In genomic region chr8:69938245-69938982, GRCm38 (mm10) we compare ENCODE assay signal across 11 mouse cellular contexts. TPM values are rescaled to one million over a fixed set of nuclear protein-coding genes. Genes with fewer than 3 reads are reported as not detected.
DNase-seq lines count a peak whose midpoint lies in the region; ATAC-seq and TF ChIP-seq lines count a peak whose summit lies in the region.
"Had no signal": no experiment of that assay in that cellular context is flagged by ENCODE, and none has a peak within 500 bp of the region (broad histone marks: within the 10 kb centered on the region; RNA-seq: fewer than 3 reads in every experiment).

No protein-coding gene starts in this region.

- TF ChIP-seq POLR2A in cerebellum, adult 2 months (IDR thresholded peaks at IDR 0.05; ENCODE audit: borderline replicate concordance, insufficient read depth, low read length), result no peak

- TF ChIP-seq EP300 in heart, postnatal 0 days (IDR thresholded peaks at IDR 0.05; ENCODE audit: low read depth), result no peak

- WGBS in heart, postnatal 0 days, result 61% methylated on average over 6 of the region's 6 CpGs
- WGBS in macrophage (ENCODE audit: missing documents), result 52% methylated on average over 6 of the region's 6 CpGs
- WGBS in cerebellum, adult 2 months, result 90% methylated on average over 6 of the region's 6 CpGs

- no peak for ATAC-seq in heart, postnatal 0 days (ENCODE audit: insufficient read depth, low read depth)
- ATAC-seq in cerebellum, adult (ENCODE audit: insufficient number of reproducible peaks, low FRiP score, low TSS enrichment), result no peak
- ATAC-seq: midbrain, embryonic 13.5 days had no signal

- no peak overlapping the region for H3K9ac ChIP-seq in heart, postnatal 0 days (replicated peaks; ENCODE audit: low read depth, low read length)
- H3K9ac ChIP-seq: hindbrain, embryonic 14.5 days; limb, embryonic 13.5 days; midbrain, embryonic 13.5 days had no signal

- no peak overlapping the region for H3K4me3 ChIP-seq in heart, postnatal 0 days (ENCODE audit: low read depth, low read length)
- no peak overlapping the region for H3K4me3 ChIP-seq in macrophage (ENCODE audit: inconsistent target)
- H3K4me3 ChIP-seq in cerebellum, adult 2 months (replicated peaks; ENCODE audit: insufficient read depth, low read depth, low read length), result no peak overlapping the region
- H3K4me3 ChIP-seq: limb, embryonic 13.5 days; midbrain, embryonic 13.5 days had no signal

- peak overlapping the region; percentile 80; the same call in 1 of the 2 replicates for H3K27ac ChIP-seq in heart, postnatal 0 days (ENCODE audit: low read depth)
- peak overlapping the region; percentile 81 for H3K27ac ChIP-seq in macrophage
- H3K27ac ChIP-seq in cerebellum, adult 2 months (ENCODE audit: insufficient read depth, low read length), result no peak overlapping the region
- H3K27ac ChIP-seq: hindbrain, embryonic 14.5 days; limb, embryonic 13.5 days; midbrain, embryonic 13.5 days had no signal

- H3K79me2 ChIP-seq in macrophage (ENCODE audit: inconsistent target), result peaks cover 98% of the 10 kb centered on the region

- peaks cover 63% of the 10 kb centered on the region for H3K4me1 ChIP-seq in heart, postnatal 0 days (ENCODE audit: control insufficient read depth, insufficient read depth)
- H3K4me1 ChIP-seq in cerebellum, adult 2 months (ENCODE audit: control insufficient read depth, insufficient read depth, low read length), result peaks cover 7% of the 10 kb centered on the region

- TF ChIP-seq CTCF in heart, postnatal 0 days (IDR thresholded peaks at IDR 0.05; ENCODE audit: low read depth), result no peak
- TF ChIP-seq CTCF in cerebellum, adult 2 months (IDR thresholded peaks at IDR 0.05; ENCODE audit: borderline replicate concordance, insufficient read depth, low read depth, low read length), result no peak

- DNase-seq in heart, postnatal 0 days (ENCODE audit: low spot score), result no peak
- DNase-seq in heart, adult 11 months, result no peak
- peak; percentile 48 for DNase-seq in CD4-positive helper T cell, adult 2 months (ENCODE audit: low read depth, low spot score)
- DNase-seq in R1 (ENCODE audit: low read depth, low spot score), result peak; percentile 66
- DNase-seq in cerebellum, adult 2 months, result no peak
- no peak for DNase-seq in layer of hippocampus, adult 11-12 months (ENCODE audit: low spot score)

- no peaks in the 10 kb centered on the region for H3K9me3 ChIP-seq in heart, postnatal 0 days (replicated peaks; ENCODE audit: control insufficient read depth, low read length)
- H3K9me3 ChIP-seq: limb, embryonic 13.5 days; midbrain, embryonic 13.5 days had no signal

- H3K4me2 ChIP-seq in heart, postnatal 0 days (ENCODE audit: low read depth, low read length), result no peak overlapping the region
- H3K4me2 ChIP-seq: hindbrain, embryonic 14.5 days; limb, embryonic 13.5 days; midbrain, embryonic 13.5 days had no signal

- H3K27me3 ChIP-seq in heart, postnatal 0 days (ENCODE audit: control insufficient read depth, insufficient read depth, low read length), result no peaks in the 10 kb centered on the region
- no peaks in the 10 kb centered on the region for H3K27me3 ChIP-seq in cerebellum, adult 2 months (ENCODE audit: control insufficient read depth, insufficient read depth, low read length)
- H3K27me3 ChIP-seq: limb, embryonic 13.5 days; midbrain, embryonic 13.5 days had no signal

- H3K36me3 ChIP-seq in heart, postnatal 0 days (replicated peaks; ENCODE audit: control insufficient read depth, insufficient read depth, low read length), result peaks cover 7% of the 10 kb centered on the region
- H3K36me3 ChIP-seq in macrophage (ENCODE audit: inconsistent target), result peaks cover 10% of the 10 kb centered on the region; the same call in 1 of the 2 replicates

RNA-seq across cellular contexts. Expression of gene Yjefn3, which starts 35.9 kb away (rescaled TPM):
- total RNA-seq in heart, postnatal 0 days (2014; rRNA removed; ENCODE audit: low replicate concordance), result 1.2 and 22.3 TPM in 2 replicates
- polyA plus RNA-seq in heart, postnatal 0 days (2015; fragmentation: Nextera tagmentation; extraction: Ambion mirVana), result 12.9 and 13.9 TPM in 2 replicates
- not detected for total RNA-seq in macrophage (2018; cell fraction: chromatin; rRNA removed)
- total RNA-seq in macrophage (2018; cell fraction: cytosol; rRNA removed), result 1 to 10 TPM in 3 of 26 experiments, under 1 TPM in 13, not detected in 10; 0.14 to 1.8 (median 0.49) TPM
- total RNA-seq in macrophage (2018; cell fraction: nucleus; rRNA removed), result 1 to 10 TPM in 2 of 26 experiments, under 1 TPM in 1, not detected in 23; 0.72 to 3.0 (median 1.6) TPM
- 0.68 TPM in 1 of 3 replicates, not detected in the others for polyA plus RNA-seq in macrophage (2018)
- polyA plus RNA-seq in cerebellum, adult 2 months (2012; rRNA removed), result 15.4 and 16.8 TPM in 2 replicates

RNA-seq across cellular contexts. Expression of gene Ndufa13, which starts 36.1 kb away (rescaled TPM):
- 223 and 232 TPM in 2 replicates for total RNA-seq in heart, postnatal 0 days (2014; rRNA removed; ENCODE audit: low replicate concordance)
- 666 and 702 TPM in 2 replicates for polyA plus RNA-seq in heart, postnatal 0 days (2015; fragmentation: Nextera tagmentation; extraction: Ambion mirVana)
- total RNA-seq in macrophage (2018; cell fraction: chromatin; rRNA removed), result 10 to 100 TPM in 6 of 26 experiments, 1 to 10 TPM in 19, under 1 TPM in 1; 0.81 to 18.8 (median 6.0) TPM
- 100 to 1,000 TPM in 3 of 26 experiments, 10 to 100 TPM in 23; 70.4 to 103 (median 93.4) TPM for total RNA-seq in macrophage (2018; cell fraction: cytosol; rRNA removed)
- 10 to 100 TPM; 10.9 to 49.2 (median 25.6) TPM for total RNA-seq in macrophage (2018; cell fraction: nucleus; rRNA removed)
- 46.3 to 85.8 TPM (median 78.8 TPM) in 3 replicates for polyA plus RNA-seq in macrophage (2018)
- 221 and 239 TPM in 2 replicates for polyA plus RNA-seq in cerebellum, adult 2 months (2012; rRNA removed)

RNA-seq across cellular contexts. Expression of gene Tssk6, which starts 36.4 kb away (rescaled TPM):
- total RNA-seq in heart, postnatal 0 days (2014; rRNA removed; ENCODE audit: low replicate concordance), result 0.11 TPM in 1 of 2 replicates, not detected in the other
- 1.1 and 1.2 TPM in 2 replicates for polyA plus RNA-seq in heart, postnatal 0 days (2015; fragmentation: Nextera tagmentation; extraction: Ambion mirVana)
- under 1 TPM in 5 of 26 experiments, not detected in 21; 0.55 to 0.86 (median 0.70) TPM for total RNA-seq in macrophage (2018; cell fraction: chromatin; rRNA removed)
- under 1 TPM in 24 of 26 experiments, not detected in 2; 0.09 to 0.80 (median 0.35) TPM for total RNA-seq in macrophage (2018; cell fraction: cytosol; rRNA removed)
- total RNA-seq in macrophage (2018; cell fraction: nucleus; rRNA removed), result 1 to 10 TPM in 2 of 26 experiments, under 1 TPM in 9, not detected in 15; 0.39 to 1.2 (median 0.60) TPM
- polyA plus RNA-seq in macrophage (2018), result 0.22 to 0.84 TPM in 2 of 3 replicates, not detected in the other
- polyA plus RNA-seq in cerebellum, adult 2 months (2012; rRNA removed), result 0.22 and 0.29 TPM in 2 replicates

RNA-seq across cellular contexts. Expression of gene Cilp2, which starts 50.9 kb away (rescaled TPM):
- total RNA-seq in heart, postnatal 0 days (2014; rRNA removed; ENCODE audit: low replicate concordance), result 0.23 and 0.43 TPM in 2 replicates
- polyA plus RNA-seq in heart, postnatal 0 days (2015; fragmentation: Nextera tagmentation; extraction: Ambion mirVana), result 0.36 and 0.49 TPM in 2 replicates
- under 1 TPM in 1 of 26 experiments, not detected in 25; 0.19 TPM for total RNA-seq in macrophage (2018; cell fraction: chromatin; rRNA removed)
- total RNA-seq in macrophage (2018; cell fraction: cytosol; rRNA removed), result under 1 TPM in 1 of 26 experiments, not detected in 25; 0.05 TPM
- total RNA-seq in macrophage (2018; cell fraction: nucleus; rRNA removed), result under 1 TPM in 1 of 26 experiments, not detected in 25; 0.12 TPM
- polyA plus RNA-seq in macrophage (2018), result not detected in 3 replicates
- polyA plus RNA-seq in cerebellum, adult 2 months (2012; rRNA removed), result 0.18 and 0.41 TPM in 2 replicates

RNA-seq across cellular contexts. Expression of gene Gatad2a, which starts 57.8 kb away (rescaled TPM):
- total RNA-seq in heart, postnatal 0 days (2014; rRNA removed; ENCODE audit: low replicate concordance), result 26.9 and 58.8 TPM in 2 replicates
- 17.0 and 18.9 TPM in 2 replicates for polyA plus RNA-seq in heart, postnatal 0 days (2015; fragmentation: Nextera tagmentation; extraction: Ambion mirVana)
- 100 to 1,000 TPM in 6 of 26 experiments, 10 to 100 TPM in 20; 28.5 to 185 (median 83.8) TPM for total RNA-seq in macrophage (2018; cell fraction: chromatin; rRNA removed)
- 10 to 100 TPM; 60.9 to 96.4 (median 79.3) TPM for total RNA-seq in macrophage (2018; cell fraction: cytosol; rRNA removed)
- total RNA-seq in macrophage (2018; cell fraction: nucleus; rRNA removed), result 100 to 1,000 TPM in 1 of 26 experiments, 10 to 100 TPM in 25; 33.3 to 121 (median 69.3) TPM
- polyA plus RNA-seq in macrophage (2018), result 38.2 to 65.2 TPM (median 54.8 TPM) in 3 replicates
- 31.9 and 36.9 TPM in 2 replicates for polyA plus RNA-seq in cerebellum, adult 2 months (2012; rRNA removed)

Comparison
In these comparisons a context has a peak if more than half of its experiments do, and no peak if none do; other contexts are left out.
1. DNase-seq: peak in CD4-positive helper T cell, adult 2 months (single experiment) and R1 (single experiment); none in heart, postnatal 0 days (single experiment), heart, adult 11 months (single experiment), cerebellum, adult 2 months (0 of 2) and layer of hippocampus, adult 11-12 months (single experiment).